Mouse (Mus musculus): ENCODE data around the gene Scarb1. TPM values are rescaled to one million over a fixed set of nuclear protein-coding genes. Genes with fewer than 3 reads are reported as not detected.

Gene Scarb1
- polyA plus RNA-seq (2014; fragmentation: Illumina TruSeq; extraction: RNeasy Lipid Tissue Mini Kit (QIAGEN cat#74804); ENCODE audit: low read depth, low replicate concordance), result 116 TPM

DNA sequence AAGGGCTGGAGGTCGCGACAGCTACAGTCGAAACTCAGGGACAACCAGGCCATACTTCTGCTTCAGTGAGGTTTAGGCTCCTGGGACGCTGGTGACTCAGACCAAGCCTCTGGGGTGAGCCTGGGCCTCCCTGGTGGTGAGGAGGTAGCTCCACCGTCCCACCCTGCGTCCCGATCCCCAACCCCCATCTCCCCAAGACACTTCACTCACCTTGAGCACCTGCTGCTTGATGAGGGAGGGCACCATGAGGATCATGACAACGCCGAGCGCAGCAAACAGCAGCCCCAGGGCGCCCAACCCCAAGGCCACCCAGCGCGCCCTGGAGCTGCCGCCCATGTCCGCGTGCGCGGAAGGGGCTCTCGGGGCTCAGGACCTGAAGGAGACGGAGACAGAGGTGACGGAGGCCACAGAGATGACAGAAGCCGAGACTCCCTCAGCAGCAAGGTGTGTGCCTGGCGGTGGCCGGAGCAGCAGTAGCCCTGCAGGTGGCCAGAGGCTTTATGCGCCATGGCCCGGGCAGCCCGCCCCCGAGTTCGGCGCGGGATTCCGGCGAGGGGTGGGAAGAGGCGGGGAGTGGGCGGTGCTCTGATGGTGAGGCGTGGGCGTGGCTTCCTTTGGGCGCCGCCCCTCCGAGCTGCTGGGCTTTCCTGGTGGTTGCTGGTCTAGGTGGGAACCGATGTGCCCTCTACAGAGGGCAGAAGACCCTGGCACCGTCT is at the start of gene Scarb1:
Scarb1 (minus strand) TSS at position 548 of the 716 bp plus-strand sequence.

DNA sequence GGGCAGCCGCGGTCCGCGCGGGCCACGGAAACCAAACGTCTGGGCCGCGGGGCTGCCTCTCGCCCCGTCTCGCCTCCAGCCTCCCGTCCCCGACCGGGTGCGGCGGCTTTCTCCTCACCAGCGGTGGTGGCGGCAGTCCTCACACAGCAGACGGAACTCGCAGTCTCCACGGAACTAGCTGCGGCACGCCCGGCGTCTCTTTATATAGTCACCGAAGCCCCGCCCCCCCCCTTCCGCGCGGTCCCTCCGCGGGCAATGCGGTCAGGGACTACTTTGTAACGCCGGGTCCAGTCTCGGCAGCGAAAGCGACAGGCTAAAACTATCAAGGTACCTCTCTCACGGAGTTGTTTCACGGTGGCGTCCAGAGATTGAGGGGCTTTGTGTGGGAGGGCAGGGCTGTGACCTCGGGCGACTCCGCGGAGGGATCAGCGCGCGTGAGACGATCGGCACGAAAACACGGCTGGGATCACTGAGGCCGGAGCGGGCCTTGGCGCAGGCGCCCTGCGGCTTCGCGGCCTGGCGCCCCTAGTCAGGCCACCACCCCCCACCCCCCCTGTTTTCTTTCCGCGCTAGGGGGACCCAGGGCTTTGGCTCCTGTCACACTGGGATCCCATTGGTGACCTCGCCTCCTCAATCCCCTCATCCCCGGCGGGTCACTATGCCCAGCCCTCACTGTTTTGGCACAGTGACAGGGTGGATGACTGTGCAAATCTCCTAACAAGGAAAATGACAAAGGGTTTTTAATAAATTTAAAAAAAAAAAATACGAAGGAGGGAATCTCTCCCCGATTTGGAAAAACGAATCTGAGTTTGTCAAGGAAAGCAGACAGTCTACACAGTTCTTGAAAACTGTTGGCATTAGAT is 48.9 kb upstream of the Scarb1 start, which contains the start of gene Ubc:
Ubc (minus strand) TSS at position 624 of the 863 bp plus-strand sequence.

DNA sequence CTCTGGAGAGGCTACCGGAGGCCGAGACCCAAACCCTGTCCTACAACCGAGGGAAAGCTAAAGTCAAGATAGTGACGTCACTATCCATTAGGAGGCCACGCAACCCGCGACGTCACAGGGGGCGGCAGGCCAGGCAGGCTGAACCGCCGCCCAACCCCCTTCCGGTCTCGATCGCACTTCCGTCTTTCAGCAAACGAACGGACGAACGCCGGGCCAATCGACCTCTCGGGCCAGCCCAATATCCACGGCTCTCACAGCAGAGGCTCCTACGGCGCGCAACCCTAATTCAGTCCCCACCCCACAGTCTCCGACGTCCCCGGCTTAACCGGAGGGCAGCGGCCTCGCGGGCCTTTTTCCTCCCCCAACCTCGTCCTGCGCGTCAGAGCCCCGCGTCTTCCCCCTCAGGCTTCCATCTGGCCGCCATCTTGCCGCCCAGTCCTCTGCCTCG is 48.3 kb upstream of the Scarb1 start, which contains the start of gene Gm10382:
Gm10382 (plus strand) TSS at position 192 of the 448 bp plus-strand sequence.

Other genes starting within 250 kb of the Scarb1 start
- 88.0 TPM for gene Ncor2, start 161.9 kb downstream of the Scarb1 start, polyA plus RNA-seq (2014; fragmentation: Illumina TruSeq; extraction: RNeasy Lipid Tissue Mini Kit (QIAGEN cat#74804); ENCODE audit: low read depth, low replicate concordance)
- gene Gm10382, start 48.2 kb upstream of the Scarb1 start, polyA plus RNA-seq (2014; fragmentation: Illumina TruSeq; extraction: RNeasy Lipid Tissue Mini Kit (QIAGEN cat#74804); ENCODE audit: low read depth, low replicate concordance), result 1.2 TPM
- gene Ubc, start 49.1 kb upstream of the Scarb1 start, polyA plus RNA-seq (2014; fragmentation: Illumina TruSeq; extraction: RNeasy Lipid Tissue Mini Kit (QIAGEN cat#74804); ENCODE audit: low read depth, low replicate concordance), result 524 TPM
- 12.0 TPM for gene Dhx37, start 93.0 kb upstream of the Scarb1 start, polyA plus RNA-seq (2014; fragmentation: Illumina TruSeq; extraction: RNeasy Lipid Tissue Mini Kit (QIAGEN cat#74804); ENCODE audit: low read depth, low replicate concordance)
- 25.2 TPM for gene Bri3bp, start 100.5 kb upstream of the Scarb1 start, polyA plus RNA-seq (2014; fragmentation: Illumina TruSeq; extraction: RNeasy Lipid Tissue Mini Kit (QIAGEN cat#74804); ENCODE audit: low read depth, low replicate concordance)
- 79.8 TPM for gene Aacs, start 134.7 kb upstream of the Scarb1 start, polyA plus RNA-seq (2014; fragmentation: Illumina TruSeq; extraction: RNeasy Lipid Tissue Mini Kit (QIAGEN cat#74804); ENCODE audit: low read depth, low replicate concordance)
- 4.4 TPM for gene Tmem132b, start 190.7 kb upstream of the Scarb1 start, polyA plus RNA-seq (2014; fragmentation: Illumina TruSeq; extraction: RNeasy Lipid Tissue Mini Kit (QIAGEN cat#74804); ENCODE audit: low read depth, low replicate concordance)